Mouse (Mus musculus) heart, postnatal 25 days (tissue): Measurements from ENCODE around the gene Nfic. TPM values are rescaled to one million over a fixed set of nuclear protein-coding genes. Genes with fewer than 3 reads are reported as not detected.

Experiments
- DNase-seq: peaks from one replicate; pipeline ENCODE4 v3.0.0; 2022; ENCODE audit warnings: low spot score
- intact Hi-C: fragments of 180-260 bp; cut with DNase I; formaldehyde crosslinking; loops from one replicate; pipeline ENCODE4 v1.15.1; 2025
- total RNA-seq, 2 experiments: library from RNA; stranded (reverse); gene quantifications; 2 replicates each; pipeline ENCODE4 v1.2.3; 2021

Nfic gene
- total RNA-seq, 2 experiments from 2014 or later = 110 to 130 TPM

DNA sequence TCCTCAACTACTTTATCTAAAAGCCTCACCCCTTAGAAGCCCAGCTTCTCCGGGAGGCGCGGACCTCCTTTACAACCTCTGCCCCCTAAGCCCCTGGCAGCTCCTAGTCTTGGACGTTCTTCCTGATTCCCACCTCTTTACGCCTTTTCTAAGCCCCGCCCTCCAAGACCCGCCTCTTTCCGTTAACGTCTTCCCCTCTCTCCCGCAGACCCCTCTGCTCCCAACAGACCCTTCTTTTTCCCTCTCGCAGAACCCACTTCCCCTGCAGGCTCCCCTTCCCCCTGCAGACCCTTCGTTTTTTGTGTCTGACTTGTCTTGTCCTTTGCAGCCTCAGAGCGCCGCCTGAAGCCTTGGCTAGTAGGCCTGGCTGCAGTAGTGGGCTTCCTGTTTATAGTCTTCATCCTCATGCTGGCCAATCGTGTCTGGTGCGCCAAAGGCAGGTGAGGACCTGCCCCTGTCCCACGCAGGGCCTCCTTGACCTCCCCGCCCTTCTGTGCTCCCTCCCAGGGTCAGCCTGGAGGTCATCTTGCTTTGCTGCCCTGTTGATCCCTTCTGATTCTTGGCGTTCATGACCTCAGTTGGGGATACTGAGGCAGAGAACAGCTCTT, 61.9 kb downstream of the Nfic start:
- intact Hi-C loops = no loop called here
- no peak for DNase-seq

DNA sequence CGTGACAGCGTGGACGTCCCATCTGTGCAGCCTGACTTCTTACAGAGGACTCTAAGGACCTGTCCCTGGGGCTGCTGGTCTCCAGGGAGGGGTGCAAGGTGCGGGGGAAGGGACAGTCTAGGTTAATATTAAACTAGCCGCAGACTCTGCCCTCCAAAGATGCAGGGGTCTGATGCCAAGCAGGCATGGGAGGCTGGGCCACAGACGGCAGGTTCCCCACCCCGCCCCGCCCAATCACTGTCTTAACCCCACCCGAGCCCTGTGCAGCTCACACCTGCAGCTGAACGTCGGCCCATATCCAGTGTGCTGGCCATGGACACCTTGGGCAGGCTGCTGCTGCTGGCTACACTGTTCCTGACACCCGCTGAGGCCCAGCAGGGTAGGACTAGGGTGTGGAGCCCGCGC, 62.7 kb downstream of the Nfic start, which contains the start of gene Smim24:
Smim24 (plus strand) TSS at position 271 of the 405 bp plus-strand sequence.
- no peak for DNase-seq
- intact Hi-C loops = no loop called here

DNA sequence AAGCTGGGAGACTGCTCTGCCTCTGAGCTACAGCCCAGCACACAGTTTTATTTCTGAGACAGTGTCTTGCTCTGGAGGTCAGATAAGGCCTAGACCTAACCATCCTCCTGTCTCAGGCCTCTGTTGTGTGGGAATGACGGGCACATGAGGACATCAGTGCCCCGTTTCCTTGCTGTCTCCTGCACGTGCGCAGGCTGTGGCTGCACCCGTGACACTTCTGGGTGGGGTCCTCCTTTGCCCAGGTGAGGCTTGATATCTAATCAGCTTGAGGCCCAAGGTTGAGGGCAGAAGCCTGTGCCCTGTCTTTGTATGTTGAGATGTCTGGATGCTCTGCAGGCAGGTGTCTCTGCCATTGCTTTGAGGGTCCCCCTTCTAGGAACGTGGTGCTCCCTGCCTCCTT, 63.2 kb downstream of the Nfic start:
- no peak for DNase-seq
- intact Hi-C loops = no loop called here

- intact Hi-C loops = no loop called here
- no peak for DNase-seq
Measured at GRCm38 (mm10) chr10:81390678-81390965, 64.8 kb downstream of the Nfic start.

GRCm38 (mm10) chr10:81389801-81390677, 65.4 kb downstream of the Nfic start:
- intact Hi-C loops = loop anchor here (1.0 kb wide), 1 partner anchor 60 kb away; no protein-coding TSS in a partner anchor
- DNase-seq = no peak

DNA sequence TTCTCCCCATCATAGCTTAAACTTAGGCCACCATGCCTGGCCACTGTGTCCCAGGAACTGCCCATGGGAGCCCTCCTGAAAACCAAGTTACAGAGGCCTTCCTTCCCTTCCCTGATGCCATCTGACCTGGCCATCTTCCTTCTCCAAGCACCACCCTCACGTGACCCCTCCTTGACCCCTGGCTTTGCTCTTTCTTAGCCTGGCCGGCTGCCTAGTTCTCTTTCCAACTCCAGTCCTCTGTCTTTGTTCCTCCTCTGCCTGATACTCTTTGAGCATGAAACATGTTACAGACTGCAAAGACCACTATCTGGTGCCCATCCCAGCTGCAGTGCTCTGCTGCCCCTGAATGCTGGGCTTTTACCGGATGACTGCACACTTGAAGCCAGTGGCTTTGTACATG, 66.1 kb downstream of the Nfic start:
- DNase-seq = no peak
- intact Hi-C loops = loop anchor here (1.0 kb wide), 1 partner anchor 61 kb away; no protein-coding TSS in a partner anchor

DNA sequence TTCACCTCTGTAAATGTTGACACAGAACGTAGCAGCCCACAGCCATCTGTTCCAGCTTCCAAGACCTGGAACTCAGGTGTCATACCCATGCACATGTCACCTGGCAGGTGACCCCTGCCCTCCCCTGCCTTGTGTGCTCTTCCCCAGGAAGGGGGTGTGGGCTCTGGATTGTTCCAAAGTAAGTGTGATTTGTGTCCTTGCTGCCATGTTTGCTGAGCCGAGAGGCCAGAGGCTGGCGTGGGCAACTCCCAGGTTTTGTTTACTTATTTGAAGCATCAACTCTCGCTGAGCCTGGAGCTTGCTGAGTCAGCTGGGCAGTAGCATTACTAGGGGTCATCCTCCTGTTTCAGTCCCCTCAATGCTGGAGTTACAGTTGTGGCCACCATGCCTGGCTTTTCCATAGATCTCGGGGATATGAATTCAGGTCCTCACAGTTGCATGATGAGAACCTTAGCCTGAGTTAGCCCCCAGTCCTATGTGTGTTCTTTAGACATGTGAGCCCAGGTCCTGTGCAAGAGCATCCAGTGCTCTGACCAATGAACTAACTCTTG, 66.9 kb downstream of the Nfic start, which contains the start of gene Gm48552:
Gm48552 (plus strand) TSS at position 501 of the 551 bp plus-strand sequence.
- intact Hi-C loops = loop anchor here (1.0 kb wide), 1 partner anchor 62 kb away; no protein-coding TSS in a partner anchor

GRCm38 (mm10) chr10:81387716-81388115, 67.7 kb downstream of the Nfic start:
- intact Hi-C loops = no loop called here
- no peak for DNase-seq

More for the DNA sequence above, 66.9 kb downstream of the Nfic start, which contains the start of gene Gm48552:
- DNase-seq = no peak

- no peak for DNase-seq
- intact Hi-C loops = no loop called here
Measured at GRCm38 (mm10) chr10:81385603-81386306, 69.7 kb downstream of the Nfic start.

- intact Hi-C loops = no loop called here
- no peak for DNase-seq
Measured at GRCm38 (mm10) chr10:81384605-81384982, 70.8 kb downstream of the Nfic start.

DNA sequence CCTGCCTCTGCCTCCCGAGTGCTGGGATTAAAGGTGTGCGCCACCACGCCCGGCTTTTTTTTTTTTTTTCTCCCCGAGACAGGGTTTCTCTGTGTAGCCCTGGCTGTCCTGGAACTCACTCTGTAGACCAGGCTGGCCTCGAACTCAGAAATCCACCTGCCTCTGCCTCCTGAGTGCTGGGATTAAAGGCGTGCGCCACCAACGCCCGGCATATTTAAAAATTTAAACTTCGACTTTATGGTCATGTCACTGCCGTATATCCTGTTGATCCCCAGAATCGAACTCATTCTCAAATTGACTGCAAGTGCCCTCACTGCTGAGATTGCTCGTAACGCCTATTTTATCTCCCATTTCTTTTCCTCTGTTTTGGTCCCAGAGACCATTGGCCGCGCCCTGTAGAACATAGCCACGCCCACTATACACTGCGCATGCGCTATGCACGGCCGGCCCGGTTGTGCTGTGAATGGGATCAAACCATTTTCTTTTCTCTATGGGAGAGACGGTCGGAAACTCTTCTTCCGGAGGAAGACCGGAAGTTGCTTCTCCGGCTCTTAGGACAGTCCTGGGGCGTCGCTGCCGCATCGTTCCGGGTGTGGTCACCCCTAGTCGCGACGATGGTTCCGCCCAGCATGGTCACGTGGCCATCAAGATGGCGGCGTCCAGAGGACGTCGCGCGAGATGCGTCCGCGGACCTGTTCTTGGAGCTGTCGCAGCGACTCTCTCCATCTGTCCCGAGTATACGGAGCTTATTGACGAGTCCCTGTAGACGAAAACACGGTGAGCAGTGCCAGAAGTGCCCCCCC, 71.4 kb downstream of the Nfic start, which contains the start of the genes Dohh and Gm48551:
Dohh (plus strand) TSS at position 627 of the 803 bp plus-strand sequence.
Gm48551 (plus strand) TSS at position 665 of the 803 bp plus-strand sequence.
- peak; percentile 97 for DNase-seq
- intact Hi-C loops = no loop called here

- DNase-seq = no peak
- intact Hi-C loops = no loop called here
Measured at GRCm38 (mm10) chr10:81382039-81382438, 73.4 kb downstream of the Nfic start.

GRCm38 (mm10) chr10:81379809-81380378, 75.5 kb downstream of the Nfic start:
- intact Hi-C loops = no loop called here
- DNase-seq = no peak

GRCm38 (mm10) chr10:81379183-81379553, 76.3 kb downstream of the Nfic start:
- no peak for DNase-seq
- intact Hi-C loops = no loop called here

DNA sequence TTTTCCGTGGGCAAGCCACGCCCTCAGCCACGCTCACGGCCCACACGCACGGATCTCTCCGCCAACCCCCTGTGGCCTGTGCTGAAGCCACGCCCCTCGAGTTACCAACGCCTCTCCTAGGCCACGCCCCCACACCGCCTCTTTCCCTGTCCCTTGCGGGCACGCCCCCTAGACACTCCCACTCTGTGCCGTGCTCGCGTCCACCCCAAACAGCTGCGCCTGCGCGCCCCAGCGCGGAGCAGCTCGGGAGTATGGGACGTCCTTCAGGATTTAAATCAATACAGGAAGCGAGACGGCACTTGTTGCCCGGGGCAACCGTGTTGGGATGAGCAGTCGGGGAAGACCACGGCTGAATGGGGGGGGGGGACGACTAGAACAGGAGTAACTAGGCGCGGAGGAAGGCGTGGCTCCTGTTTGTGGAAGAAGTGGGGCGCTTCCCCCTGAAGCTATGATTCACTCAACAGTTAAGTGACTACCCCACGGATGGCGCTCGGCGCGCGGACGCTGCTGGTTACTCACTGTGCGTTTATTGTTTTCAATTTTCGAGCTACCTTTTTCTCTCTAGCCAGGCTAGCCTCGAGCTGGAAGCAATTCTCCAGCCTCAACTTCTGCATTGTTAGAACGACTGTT, 76.8 kb downstream of the Nfic start:
- intact Hi-C loops = no loop called here
- peak; percentile 100 for DNase-seq

DNA sequence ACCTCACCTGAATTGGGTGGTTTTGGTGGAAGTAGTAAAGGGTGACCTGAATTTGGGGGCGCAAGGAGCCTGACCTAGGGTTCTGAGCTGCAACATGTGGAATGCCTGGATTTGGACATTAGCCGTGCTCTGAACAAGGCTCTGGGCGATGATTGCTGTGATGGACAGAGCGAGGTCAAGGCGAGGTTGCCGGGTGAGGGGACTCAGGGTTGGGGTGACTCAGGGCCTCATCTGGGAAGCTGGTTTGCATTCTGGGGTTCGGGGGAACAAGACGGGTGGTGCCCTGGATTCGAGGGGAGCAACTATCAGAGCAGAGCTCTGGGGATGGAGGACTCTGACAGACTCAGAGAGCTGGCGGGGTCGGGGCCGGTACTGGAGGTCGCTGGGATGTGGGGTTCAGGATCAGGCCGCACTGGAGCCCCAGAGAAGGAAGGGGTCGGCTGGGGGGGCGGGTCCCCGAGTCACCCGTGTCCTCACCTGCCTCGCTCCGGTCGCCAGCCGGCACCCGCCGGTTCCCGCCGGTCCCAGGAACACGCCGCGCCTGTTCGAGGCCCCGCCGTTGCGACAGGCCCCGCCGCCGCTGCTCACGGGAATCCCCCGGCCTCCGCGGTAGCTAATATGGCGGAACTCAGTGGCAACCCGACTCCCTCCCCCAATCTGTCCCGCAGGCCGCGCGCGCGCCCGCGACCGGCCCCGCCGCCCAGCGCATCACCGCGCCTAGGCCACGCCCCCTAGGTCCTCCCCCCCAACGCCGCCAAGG, 77.5 kb downstream of the Nfic start, which contains the start of gene Fzr1:
Fzr1 (minus strand) TSS at position 724 of the 760 bp plus-strand sequence.
- intact Hi-C loops = no loop called here
- DNase-seq = no peak

GRCm38 (mm10) chr10:81377362-81377664, 78.1 kb downstream of the Nfic start:
- no peak for DNase-seq
- intact Hi-C loops = no loop called here
